Mouse (Mus musculus) hindbrain, embryonic 14.5 days (tissue): ENCODE data around the gene Hoxa1. TPM values are rescaled to one million over a fixed set of nuclear protein-coding genes. Genes with fewer than 3 reads are reported as not detected.

Source experiments
- ATAC-seq: fragments of 200-750 bp; cut with Nextera tagmentation; 2 replicates; pipeline ENCODE4 v1.8.0; 2017; ENCODE audit warnings: moderate number of reproducible peaks, mild to moderate bottlenecking, moderate TSS enrichment, moderate library complexity; ENCODE audit not compliant: low FRiP score
- DNase-seq: peaks from one replicate; pipeline ENCODE4 v3.0.0-alpha.2; 2015; ENCODE audit warnings: low spot score
- H3K27ac ChIP-seq: fragments of 300-500 bp; sonication (generic); 2 replicates; pipeline ENCODE4 v1.5.1; 2014; ENCODE audit warnings: mild to moderate bottlenecking, moderate library complexity
- H3K27me3 ChIP-seq: fragments of 300-500 bp; sonication (generic); 2 replicates; pipeline ENCODE4 v1.6.1; 2014; ENCODE audit warnings: mild to moderate bottlenecking, low read length, mixed read lengths; ENCODE audit not compliant: control insufficient read depth, insufficient read depth
- H3K36me3 ChIP-seq: fragments of 300-500 bp; sonication (generic); replicated peaks from 2 replicates; pipeline ENCODE4 v1.6.1; 2014; ENCODE audit not compliant: control insufficient read depth, insufficient read depth
- H3K4me1 ChIP-seq: fragments of 300-500 bp; sonication (generic); replicated peaks from 2 replicates; pipeline ENCODE4 v1.6.1; 2014; ENCODE audit warnings: antibody characterized with exemption, low read length, mixed read lengths; ENCODE audit not compliant: control insufficient read depth, insufficient read depth
- H3K4me2 ChIP-seq: fragments of 300-500 bp; sonication (generic); replicated peaks from 2 replicates; pipeline ENCODE4 v1.6.1; 2014; ENCODE audit warnings: mild to moderate bottlenecking, moderate library complexity
- H3K4me3 ChIP-seq: fragments of 300-500 bp; sonication (generic); replicated peaks from 2 replicates; pipeline ENCODE4 v1.5.1; 2014; ENCODE audit warnings: mild to moderate bottlenecking, low read length
- H3K9ac ChIP-seq: fragments of 300-500 bp; sonication (generic); 2 replicates; pipeline ENCODE4 v1.6.1; 2014
- H3K9me3 ChIP-seq: fragments of 300-500 bp; sonication (generic); 2 replicates; pipeline ENCODE4 v1.6.1; 2016; ENCODE audit warnings: low read length; ENCODE audit not compliant: control insufficient read depth
- WGBS: fragments of 180-500 bp; shearing (Covaris S2); extraction: QIAGEN DNeasy Blood & Tissue Kit; methylation state at CpG from one replicate; pipeline ENCODE4 v1.1.7; 2014; 5-methylcytosine and 5-hydroxymethylcytosine counted together
- polyA plus RNA-seq: library from polyadenylated mRNA; unstranded; fragments of >200 nt; fragmentation: Nextera tagmentation; extraction: Ambion mirVana; gene quantifications from 2 replicates; pipeline ENCODE4 v1.2.1, GENCODE M21; 2014

Gene Hoxa1
- polyA plus RNA-seq, 1 experiment from 2014 or later = 3.0 TPM

- Histone ChIP-seq H3K9me3 (no peaks in the 10 kb centered on the region), H3K4me1 (peaks cover 14% of the 10 kb centered on the region), H3K27me3 (no peaks in the 10 kb centered on the region), H3K9ac (no peak overlapping the region), H3K4me3 (no peak overlapping the region), H3K27ac (no peak overlapping the region), H3K4me2 (no peak overlapping the region), H3K36me3 (no peaks in the 10 kb centered on the region)
- DNase-seq (no peak), ATAC-seq (no peak)
- WGBS = 41% methylated on average over 3 of the region's 3 CpGs
These were observed 51.4 kb downstream of the Hoxa1 start for GRCm38 (mm10) chr6:52106716-52107115.

DNA sequence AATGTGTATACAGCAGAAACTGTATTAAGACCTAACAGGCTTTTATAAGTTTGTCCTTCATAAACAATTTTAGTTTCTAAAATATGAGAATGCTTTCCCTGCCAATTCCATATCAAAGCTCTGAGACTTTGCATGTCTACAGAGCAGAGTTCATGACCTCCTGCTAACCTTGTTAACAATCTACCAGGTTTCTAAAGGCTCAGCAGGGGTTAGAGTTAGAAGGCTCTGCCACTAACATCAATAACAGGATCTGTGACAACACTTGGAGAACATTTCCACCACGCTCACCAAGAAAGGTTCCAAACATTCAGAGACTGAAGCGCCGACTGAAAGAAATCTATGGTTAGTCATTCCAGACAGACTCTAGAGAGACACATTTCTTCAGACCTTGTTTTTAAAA lies 51.9 kb downstream of the Hoxa1 start:
- H3K36me3 ChIP-seq = no peaks in the 10 kb centered on the region
- ATAC-seq (no peak), DNase-seq (no peak)
- no peak overlapping the region for H3K9ac ChIP-seq
- 23% methylated on average over 3 of the region's 3 CpGs for WGBS
- H3K4me2 ChIP-seq = no peak overlapping the region
- H3K9me3 ChIP-seq = no peaks in the 10 kb centered on the region
- peaks cover 18% of the 10 kb centered on the region for H3K4me1 ChIP-seq
- no peak overlapping the region for H3K27ac ChIP-seq
- no peaks in the 10 kb centered on the region for H3K27me3 ChIP-seq
- no peak overlapping the region for H3K4me3 ChIP-seq

Other genes with a start within 250 kb of the Hoxa1 start
- gene Skap2, start 145.8 kb downstream of the Hoxa1 start, polyA plus RNA-seq = 33.1 and 38.6 TPM in 2 replicates
- gene Hoxa2, start 6.5 kb upstream of the Hoxa1 start, polyA plus RNA-seq = 27.6 and 35.1 TPM in 2 replicates
- 4.1 and 5.0 TPM in 2 replicates for gene 5730596B20Rik, start 19.2 kb upstream of the Hoxa1 start, polyA plus RNA-seq
- gene Hoxa4, start 33.4 kb upstream of the Hoxa1 start, polyA plus RNA-seq = 19.7 and 22.5 TPM in 2 replicates
- gene Hoxa5, start 46.3 kb upstream of the Hoxa1 start, polyA plus RNA-seq = 175 and 180 TPM in 2 replicates
- 25.4 and 29.8 TPM in 2 replicates for gene Hoxa6, start 50.4 kb upstream of the Hoxa1 start, polyA plus RNA-seq
- 21.7 and 24.9 TPM in 2 replicates for gene Hoxa3, start 55.0 kb upstream of the Hoxa1 start, polyA plus RNA-seq
- not detected in 2 replicates for gene Gm28308, start 55.0 kb upstream of the Hoxa1 start, polyA plus RNA-seq
- gene Hoxa7, start 63.5 kb upstream of the Hoxa1 start, polyA plus RNA-seq = 18.7 and 25.2 TPM in 2 replicates
- gene Hoxa9, start 72.8 kb upstream of the Hoxa1 start, polyA plus RNA-seq = 1.5 and 2.0 TPM in 2 replicates
- 0.37 TPM in 1 of 2 replicates, not detected in the other for gene Hoxa10, start 82.5 kb upstream of the Hoxa1 start, polyA plus RNA-seq
- not detected in 2 replicates for gene Hoxa11, start 87.5 kb upstream of the Hoxa1 start, polyA plus RNA-seq
- not detected in 2 replicates for gene Hoxa13, start 102.6 kb upstream of the Hoxa1 start, polyA plus RNA-seq
- gene Evx1, start 155.2 kb upstream of the Hoxa1 start, polyA plus RNA-seq = 3.4 and 4.1 TPM in 2 replicates